10 mouse cellular contexts compared by ENCODE assay signal in genomic region chr7:128689347-128689746, GRCm38 (mm10). TPM values are rescaled to one million over a fixed set of nuclear protein-coding genes. Genes with fewer than 3 reads are reported as not detected.
DNase-seq lines count a peak whose midpoint lies in the region; ATAC-seq and TF ChIP-seq lines count a peak whose summit lies in the region.
"Had no signal": no experiment of that assay in that cellular context is flagged by ENCODE, and none has a peak within 500 bp of the region (broad histone marks: within the 10 kb centered on the region; RNA-seq: fewer than 3 reads in every experiment).

No protein-coding gene starts in this region.

- peak overlapping the region; percentile 46 for H3K4me2 ChIP-seq in forebrain, embryonic 11.5 days (ENCODE audit: low read depth, low read length, severe bottlenecking)
- peak overlapping the region; percentile 55 for H3K4me2 ChIP-seq in hindbrain, postnatal 0 days (ENCODE audit: low read depth, low read length)
- H3K4me2 ChIP-seq: limb, embryonic 15.5 days had no signal

- peak; percentile 49 for DNase-seq in cerebellum, adult 11-12 months
- DNase-seq in forebrain, embryonic 11.5 days (ENCODE audit: low spot score) = no peak
- DNase-seq in hindbrain, postnatal 0 days (ENCODE audit: low spot score) = peak; percentile 49
- peak; percentile 37 for DNase-seq in retina, embryonic 14.5 days (ENCODE audit: low spot score)
- DNase-seq in gastrocnemius, postnatal 25 days = no peak
- DNase-seq in layer of hippocampus, adult 18-20 months (ENCODE audit: low spot score in 2 of 2) = no peak
- DNase-seq: heart, adult 2 months had no signal

- peaks cover 8% of the 10 kb centered on the region for H3K9me3 ChIP-seq in forebrain, embryonic 11.5 days (ENCODE audit: control insufficient read depth, low read length)
- no peaks in the 10 kb centered on the region for H3K9me3 ChIP-seq in hindbrain, postnatal 0 days (ENCODE audit: low read length)

- no peaks in the 10 kb centered on the region for H3K4me1 ChIP-seq in forebrain, embryonic 11.5 days (replicated peaks; ENCODE audit: control insufficient read depth, insufficient read depth, low read length)
- no peaks in the 10 kb centered on the region for H3K4me1 ChIP-seq in hindbrain, postnatal 0 days (ENCODE audit: insufficient read depth, low read length)
- H3K4me1 ChIP-seq: limb, embryonic 15.5 days had no signal

- peak overlapping the region; percentile 41 for H3K4me3 ChIP-seq in forebrain, embryonic 11.5 days (ENCODE audit: low read depth, low read length)
- H3K4me3 ChIP-seq in hindbrain, postnatal 0 days (ENCODE audit: low read length) = peak overlapping the region; percentile 39
- H3K4me3 ChIP-seq: heart, adult 2 months; limb, embryonic 15.5 days had no signal

- 66% methylated on average over 8 of the region's 8 CpGs for WGBS in forebrain, embryonic 11.5 days
- 56% methylated on average over 8 of the region's 8 CpGs for WGBS in hindbrain, postnatal 0 days

- H3K27ac ChIP-seq in forebrain, embryonic 11.5 days (ENCODE audit: low read depth, low read length) = no peak overlapping the region
- peak overlapping the region; percentile 82 for H3K27ac ChIP-seq in hindbrain, postnatal 0 days
- H3K27ac ChIP-seq: heart, adult 2 months; limb, embryonic 15.5 days had no signal

- H3K9ac ChIP-seq in forebrain, embryonic 11.5 days (ENCODE audit: low read length) = peak overlapping the region; percentile 43; the same call in 1 of the 2 replicates
- peak overlapping the region; percentile 57 for H3K9ac ChIP-seq in hindbrain, postnatal 0 days (replicated peaks; ENCODE audit: low read length)
- H3K9ac ChIP-seq: limb, embryonic 15.5 days had no signal

- no peak for TF ChIP-seq CTCF in hindbrain, postnatal 0 days (IDR thresholded peaks at IDR 0.05; ENCODE audit: low read depth)

- no peaks in the 10 kb centered on the region for H3K27me3 ChIP-seq in forebrain, embryonic 11.5 days (ENCODE audit: control insufficient read depth, insufficient read depth, low read length)
- no peaks in the 10 kb centered on the region for H3K27me3 ChIP-seq in hindbrain, postnatal 0 days (ENCODE audit: insufficient read depth, low read length)
- H3K27me3 ChIP-seq: limb, embryonic 15.5 days had no signal

- H3K36me3 ChIP-seq in forebrain, embryonic 11.5 days (ENCODE audit: control insufficient read depth, insufficient read depth, low read length) = peaks cover 11% of the 10 kb centered on the region; the same call in 1 of the 2 replicates
- H3K36me3 ChIP-seq in hindbrain, postnatal 0 days (ENCODE audit: insufficient read depth, low read length) = peaks cover 26% of the 10 kb centered on the region

- ATAC-seq in cerebellum, adult (ENCODE audit: insufficient number of reproducible peaks, low FRiP score, low TSS enrichment) = no peak
- ATAC-seq in forebrain, embryonic 11.5 days (replicated peaks; ENCODE audit: low FRiP score) = no peak
- no peak for ATAC-seq in hindbrain, postnatal 0 days
- ATAC-seq in megakaryocyte, adult 5-6 weeks (ENCODE audit: poor library complexity, severe bottlenecking) = no peak

RNA-seq across cellular contexts. Expression of gene Mcmbp, which starts 50.9 kb away (rescaled TPM):
- 86.1 and 90.8 TPM in 2 replicates for polyA plus RNA-seq in forebrain, embryonic 11.5 days (2014; fragmentation: Nextera tagmentation; extraction: Ambion mirVana)
- total RNA-seq in hindbrain, postnatal 0 days (2014; rRNA removed) = 28.7 and 39.4 TPM in 2 replicates
- 38.5 and 41.2 TPM in 2 replicates for polyA plus RNA-seq in hindbrain, postnatal 0 days (2015; fragmentation: Nextera tagmentation; extraction: Ambion mirVana)
- 10 to 100 TPM; 13.3 to 13.7 TPM for total RNA-seq in gastrocnemius, postnatal 25 days (2021)
- total RNA-seq in megakaryocyte, adult 5-6 weeks (2015) = 127 and 133 TPM in 2 replicates
- total RNA-seq in megakaryocyte, adult 5-6 weeks (2017) = 77.4 and 95.5 TPM in 2 replicates
- 10 to 100 TPM; 27.4 to 28.1 TPM for total RNA-seq in layer of hippocampus, adult 18-20 months (2021)

RNA-seq across cellular contexts. Expression of gene Sec23ip, which starts 55.4 kb away (rescaled TPM):
- polyA plus RNA-seq in forebrain, embryonic 11.5 days (2014; fragmentation: Nextera tagmentation; extraction: Ambion mirVana) = 44.5 and 45.3 TPM in 2 replicates
- 18.7 and 19.0 TPM in 2 replicates for total RNA-seq in hindbrain, postnatal 0 days (2014; rRNA removed)
- 24.6 and 26.1 TPM in 2 replicates for polyA plus RNA-seq in hindbrain, postnatal 0 days (2015; fragmentation: Nextera tagmentation; extraction: Ambion mirVana)
- 10 to 100 TPM; 19.0 to 22.4 TPM for total RNA-seq in gastrocnemius, postnatal 25 days (2021)
- total RNA-seq in megakaryocyte, adult 5-6 weeks (2015) = 29.1 and 41.2 TPM in 2 replicates
- total RNA-seq in megakaryocyte, adult 5-6 weeks (2017) = 36.6 and 41.5 TPM in 2 replicates
- total RNA-seq in layer of hippocampus, adult 18-20 months (2021) = 10 to 100 TPM; 49.7 to 50.6 TPM

Comparison
In these comparisons a context has a peak if more than half of its experiments do, and no peak if none do; other contexts are left out.
1. DNase-seq: peak in cerebellum, adult 11-12 months (single experiment), hindbrain, postnatal 0 days (single experiment) and retina, embryonic 14.5 days (single experiment); none in forebrain, embryonic 11.5 days (single experiment), gastrocnemius, postnatal 25 days (single experiment) and layer of hippocampus, adult 18-20 months (0 of 2).